Mouse (Mus musculus) kidney, adult 2 months (tissue): Measurements from ENCODE around the gene Krcc1.

Source experiments
- CTCF ChIP-seq: fragments of 200-500 bp; conservative IDR thresholded peaks from 2 replicates; pipeline ENCODE4 v1.5.1; 2011; ENCODE audit warnings: low read depth, mild to moderate bottlenecking, control low read depth, low read length, moderate library complexity, mixed read lengths; ENCODE audit not compliant: insufficient read depth, insufficient read length
- POLR2A ChIP-seq: fragments of 200-500 bp; IDR thresholded peaks from one replicate; pipeline ENCODE4 v1.6.1; 2011; ENCODE audit warnings: low read depth, low read length, control low read depth

DNA sequence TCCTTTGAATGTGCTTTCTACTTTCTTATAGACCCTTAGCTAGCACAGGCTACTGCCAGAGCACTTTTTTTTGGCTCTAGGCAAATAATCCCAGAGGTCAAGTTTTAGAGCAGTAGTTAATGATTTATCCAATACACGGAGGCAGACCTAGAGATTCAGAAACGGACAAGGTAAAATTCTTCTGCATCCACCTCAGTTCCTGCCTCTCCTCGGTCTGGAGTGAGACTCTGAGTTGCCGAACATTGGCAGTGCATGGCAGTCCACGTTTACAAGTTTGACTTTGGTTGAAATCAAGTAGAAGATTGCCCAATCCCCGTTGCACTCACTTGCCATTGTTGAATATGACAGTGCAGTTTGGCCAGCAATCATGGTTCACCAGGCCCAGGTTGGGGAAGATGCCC, 34.4 kb upstream of the Krcc1 start:
- no peak for TF ChIP-seq CTCF
- no peak for TF ChIP-seq POLR2A
